Mouse (Mus musculus): ENCODE measurements at regions not wholly inside any gene's neighbourhood (a gene's known extent, or its start where the extent isn't known, plus 50 kb on each side); places are given as distances from the start of the nearest gene placed in this dataset.
"Not testable (repeated sequence)": the region's sequence is repeated elsewhere in the genome, so short reads cannot be mapped to it uniquely, and the experiment has no call there.

DNA sequence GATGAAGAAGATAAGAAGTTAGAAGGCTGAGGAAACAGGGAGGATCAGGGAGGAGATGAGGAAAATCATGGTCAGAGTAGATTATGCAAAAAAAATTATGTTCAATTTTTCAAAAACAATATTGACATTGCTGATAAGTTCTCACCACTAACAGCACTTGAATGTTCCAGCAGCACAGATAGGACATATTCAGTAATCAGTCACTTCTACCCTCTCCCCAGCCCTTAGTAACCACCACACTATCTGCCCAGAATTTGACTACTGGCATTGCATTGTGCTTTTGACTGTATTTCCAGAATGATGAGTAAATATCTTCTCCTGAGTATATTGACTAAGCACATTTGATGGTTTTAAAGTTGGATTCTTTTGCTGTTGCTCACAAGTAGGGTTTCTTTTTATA lies 140.5 kb downstream of the Cdca7 start:
- no peak for DNase-seq

DNA sequence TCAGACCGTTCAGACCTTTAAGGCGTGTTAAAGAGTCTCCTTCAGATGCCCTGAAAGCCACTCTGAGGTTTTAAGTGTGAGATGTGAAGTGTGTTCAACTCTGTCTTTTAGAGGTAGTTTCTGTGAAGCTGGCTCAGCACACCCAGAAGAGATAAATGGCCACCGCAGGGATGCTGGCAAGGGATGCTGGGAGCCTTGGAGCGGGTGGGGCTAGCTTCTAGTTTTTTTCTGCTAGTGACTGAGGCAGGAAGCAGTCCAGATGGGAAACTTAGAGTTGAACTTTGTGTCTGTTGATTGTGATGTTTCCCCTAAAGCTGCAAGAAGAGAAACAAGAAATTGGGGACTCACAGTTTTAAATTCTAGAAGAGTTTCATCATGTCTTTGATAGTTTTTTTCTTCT lies 143.5 kb downstream of the Cdca7 start:
- DNase-seq = no peak

DNA sequence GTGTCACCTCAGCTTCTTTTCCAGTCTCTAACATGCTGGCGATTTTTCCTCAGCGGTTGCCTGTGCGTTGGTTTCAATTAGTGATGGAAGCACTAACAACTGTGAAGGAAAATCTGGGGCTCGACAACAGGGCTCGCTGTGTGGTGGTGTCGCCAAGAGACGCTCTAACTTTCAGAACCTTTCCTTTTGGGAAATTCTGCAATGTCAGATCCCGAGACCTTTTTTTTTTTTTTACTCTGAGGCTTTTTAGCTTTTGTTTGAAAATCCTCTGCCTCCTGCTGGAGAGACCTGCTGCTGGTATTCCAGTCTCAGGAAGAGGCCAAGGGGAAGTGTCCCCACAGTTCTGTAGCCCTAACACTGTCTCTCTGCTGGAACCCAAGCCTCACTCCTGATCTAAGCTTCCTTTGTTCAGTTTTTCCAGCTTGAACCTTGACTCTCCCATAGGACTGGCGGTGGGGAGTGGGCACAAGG lies 144.3 kb downstream of the Cdca7 start:
- DNase-seq = no peak

DNA sequence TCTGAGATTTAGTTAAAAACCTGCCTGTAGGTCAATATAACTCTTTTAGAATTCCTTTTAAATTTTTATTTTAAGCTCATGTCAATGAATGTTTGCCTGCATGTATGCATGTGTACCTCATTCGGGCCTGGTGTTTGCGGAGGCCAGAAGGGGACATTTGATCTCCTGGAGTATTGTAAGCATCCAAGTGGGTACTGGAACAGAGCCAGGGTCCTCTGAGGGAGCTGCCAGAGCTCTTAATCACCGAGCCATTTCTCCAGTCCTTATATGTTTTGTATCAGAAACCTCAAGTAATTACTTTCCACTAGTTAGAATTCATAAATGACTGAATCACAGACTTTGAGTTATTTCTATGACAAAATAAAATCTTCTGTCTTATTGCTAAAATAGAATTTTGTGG lies 152.0 kb downstream of the Cdca7 start:
- DNase-seq = no peak

DNA sequence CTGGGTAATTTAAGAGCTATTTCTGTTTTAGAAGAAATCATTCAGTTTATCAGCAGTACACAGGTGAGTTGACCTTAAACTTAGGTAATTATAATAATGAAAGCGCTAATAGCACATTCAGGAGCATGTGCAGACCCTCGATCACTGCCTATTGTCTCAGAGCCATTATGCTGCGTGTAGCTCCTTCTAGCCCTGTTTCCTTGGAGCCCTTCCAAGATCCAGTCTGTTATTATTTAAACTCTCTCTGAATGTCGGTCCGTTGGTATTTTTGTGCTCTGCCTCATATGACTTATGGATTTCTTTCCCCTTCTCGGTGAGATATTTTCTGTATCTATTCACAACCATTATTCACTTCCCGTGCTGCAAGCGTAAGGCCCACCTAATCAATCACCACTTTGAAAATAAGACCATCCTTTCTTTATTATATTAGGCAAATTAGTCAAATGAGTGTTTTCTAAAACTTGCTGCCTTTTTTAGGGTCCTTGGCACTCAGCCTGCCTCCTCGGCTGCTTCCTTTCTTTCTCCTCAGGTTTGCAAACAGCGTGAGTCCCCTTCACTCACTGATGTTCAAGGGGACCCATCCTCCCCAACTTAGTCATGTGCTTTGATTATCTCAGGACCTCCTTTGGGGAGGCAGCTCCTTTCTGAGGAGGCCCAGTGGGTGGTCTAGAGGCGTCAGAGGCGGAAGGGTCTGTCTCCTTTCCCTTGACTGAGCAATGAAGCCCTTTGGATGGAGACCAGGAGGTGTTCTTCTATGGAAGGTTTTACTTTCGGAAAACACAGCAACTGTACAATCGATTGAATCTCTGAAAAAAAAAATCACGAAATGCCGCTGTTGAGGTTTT lies 152.9 kb downstream of the Cdca7 start:
- DNase-seq = no peak

DNA sequence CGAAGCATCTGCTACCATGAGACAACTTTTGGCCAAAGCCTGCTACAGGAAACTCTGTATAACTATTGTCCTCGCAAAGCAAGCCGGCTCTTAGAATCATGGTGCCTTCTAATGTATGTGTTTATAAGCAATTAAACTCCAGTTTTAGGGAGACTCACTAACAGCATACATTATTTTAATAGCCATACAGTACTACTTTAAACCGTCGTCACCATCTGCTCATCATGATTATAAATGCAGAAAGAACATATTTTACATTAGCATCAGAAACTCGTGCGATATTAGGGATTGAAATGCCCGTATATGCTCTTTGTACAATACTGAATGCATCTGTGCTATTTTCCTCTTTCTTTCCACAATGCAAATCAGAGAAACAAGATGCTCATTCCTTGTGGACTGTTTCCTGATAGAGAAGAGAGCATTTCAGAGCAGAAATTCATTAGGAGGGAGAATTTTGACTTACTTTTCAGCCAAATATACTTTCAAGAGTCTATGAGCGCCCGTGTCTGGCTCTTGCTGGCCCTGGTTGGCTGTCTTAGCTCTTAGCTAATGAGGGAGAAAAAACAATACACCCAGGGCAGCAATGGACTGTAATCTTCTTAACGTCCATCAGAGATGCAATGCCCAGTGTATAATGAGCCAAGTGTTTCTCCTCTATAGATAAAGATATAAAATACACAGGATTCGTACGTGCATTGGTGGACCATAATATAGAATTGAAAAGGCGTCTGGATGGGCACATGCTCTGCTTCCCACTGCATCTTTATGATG lies 153.9 kb downstream of the Cdca7 start:
- DNase-seq = no peak

DNA sequence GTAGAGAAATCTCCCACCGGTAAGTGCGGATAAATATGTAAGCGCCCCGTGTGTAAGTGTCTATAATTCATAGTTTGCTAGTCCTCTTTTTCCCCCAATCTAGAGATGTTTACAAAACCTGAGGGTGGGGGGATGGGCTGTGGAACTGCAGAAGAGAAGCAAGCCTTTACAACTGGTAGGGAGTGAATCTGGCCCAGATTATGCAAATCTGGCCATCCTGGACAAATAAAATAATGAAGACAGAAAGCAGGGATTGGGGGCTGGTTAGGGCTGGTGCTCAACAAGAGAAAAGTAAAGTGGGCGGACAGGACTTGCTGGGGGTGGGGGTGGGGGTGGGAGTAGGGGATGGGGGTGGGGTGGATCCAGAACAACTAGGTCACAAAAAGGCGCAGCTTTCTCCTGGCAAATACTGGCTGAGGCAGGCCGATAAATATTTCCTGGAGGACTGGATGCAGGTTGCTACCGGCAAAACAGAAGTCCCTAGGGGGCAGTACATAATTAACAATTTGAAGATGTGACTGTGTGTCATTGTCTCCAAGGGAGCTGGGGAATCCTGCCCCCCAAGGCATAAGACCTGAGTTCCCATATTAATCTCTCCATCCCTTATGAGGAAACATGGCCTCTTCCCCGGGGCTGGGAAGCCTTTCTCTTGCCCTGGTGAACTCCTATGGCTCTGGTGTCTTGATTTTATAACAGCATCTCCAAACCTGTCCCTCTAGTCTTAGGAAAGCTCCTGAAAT lies 162.1 kb downstream of the Cdca7 start:
- no peak for DNase-seq

DNA sequence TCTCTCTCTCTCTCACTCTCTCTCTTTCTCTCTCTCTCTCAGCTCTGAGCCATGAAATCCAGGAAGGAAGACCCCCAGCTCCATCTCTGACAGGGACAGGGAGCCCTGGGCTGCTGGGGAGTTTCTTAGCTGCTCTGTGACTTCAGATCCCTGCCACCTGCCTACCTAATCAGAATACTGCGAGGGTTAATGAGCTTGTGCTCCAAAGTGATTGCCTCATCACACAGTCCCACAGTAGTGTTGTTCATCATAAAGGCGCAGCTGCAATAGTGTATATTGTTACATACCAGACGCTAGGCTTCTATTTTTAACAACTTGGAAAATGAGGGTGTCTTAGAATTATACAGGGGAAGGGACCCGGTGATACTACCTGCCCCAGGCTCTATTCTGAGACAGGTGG lies 163.1 kb downstream of the Cdca7 start:
- no peak for DNase-seq

DNA sequence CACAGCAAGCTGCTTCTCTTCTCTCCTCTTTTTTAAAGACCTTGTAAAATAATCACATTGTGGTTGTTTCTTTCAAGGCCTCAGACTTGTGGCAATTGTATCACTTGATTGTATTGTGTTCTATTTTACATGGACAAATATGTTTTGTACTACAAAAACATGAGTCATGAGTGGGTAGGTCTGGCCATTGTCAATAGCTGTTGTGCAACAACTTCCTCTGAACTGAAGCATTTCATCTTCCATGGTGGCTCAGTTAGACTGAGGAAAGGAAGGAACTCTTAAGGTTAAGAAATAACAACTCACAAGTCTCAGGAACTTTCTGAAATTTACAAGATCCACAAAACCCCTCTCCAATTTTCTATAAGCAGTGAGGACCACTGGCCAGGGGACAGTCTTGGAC lies 165.3 kb downstream of the Cdca7 start:
- no peak for DNase-seq

DNA sequence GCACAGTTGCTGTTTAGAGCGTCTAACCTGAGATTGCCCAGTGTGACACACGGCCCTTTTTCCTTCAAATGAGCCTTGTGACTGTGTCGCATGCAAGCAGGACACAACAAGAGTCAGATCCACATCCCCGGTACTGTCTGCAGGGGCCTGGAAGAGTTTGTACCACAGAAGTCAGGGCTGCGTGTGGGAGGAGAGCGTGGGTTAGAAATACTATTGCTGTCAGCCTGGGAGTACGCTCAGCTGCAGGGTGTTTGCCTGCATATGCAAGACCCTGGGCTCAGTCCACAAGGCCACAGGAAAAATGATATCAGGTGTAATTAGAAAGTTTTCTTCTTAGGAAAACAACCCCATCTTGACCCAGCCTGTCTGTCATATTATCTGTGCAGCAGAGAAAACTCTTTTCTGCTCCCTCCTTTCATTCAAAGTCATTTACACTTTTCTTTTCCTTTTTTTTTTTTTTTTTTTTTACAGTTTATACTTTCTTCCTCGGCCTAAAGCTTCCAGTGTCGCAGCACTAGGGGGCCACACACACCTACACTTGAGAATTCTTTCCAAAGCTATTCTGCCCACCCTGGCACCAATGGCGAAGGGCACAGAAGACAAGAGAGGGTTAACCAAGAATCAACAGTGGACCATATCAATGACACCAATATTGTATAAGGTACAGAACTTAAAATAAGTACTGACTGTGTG lies 168.3 kb downstream of the Cdca7 start:
- no peak for DNase-seq

DNA sequence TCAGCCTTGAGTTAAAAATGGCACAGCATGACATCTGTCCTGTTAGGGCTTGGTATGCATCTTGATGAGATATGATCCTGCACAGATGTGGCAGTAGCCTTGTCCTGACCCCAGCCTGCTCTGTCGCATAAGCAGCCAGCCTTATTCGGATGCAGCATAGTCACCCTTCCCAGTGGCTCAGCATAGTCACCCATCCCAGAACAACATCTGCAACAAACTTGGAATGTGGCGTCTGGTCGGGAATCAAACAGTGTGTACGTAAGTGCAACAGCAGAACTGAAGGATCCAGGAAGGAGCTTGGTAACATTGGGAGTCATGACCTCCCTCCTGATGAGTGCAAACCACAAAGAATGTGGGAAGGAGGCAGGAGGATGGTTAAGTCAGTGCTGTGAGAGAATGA lies 171.7 kb downstream of the Cdca7 start:
- no peak for DNase-seq

DNA sequence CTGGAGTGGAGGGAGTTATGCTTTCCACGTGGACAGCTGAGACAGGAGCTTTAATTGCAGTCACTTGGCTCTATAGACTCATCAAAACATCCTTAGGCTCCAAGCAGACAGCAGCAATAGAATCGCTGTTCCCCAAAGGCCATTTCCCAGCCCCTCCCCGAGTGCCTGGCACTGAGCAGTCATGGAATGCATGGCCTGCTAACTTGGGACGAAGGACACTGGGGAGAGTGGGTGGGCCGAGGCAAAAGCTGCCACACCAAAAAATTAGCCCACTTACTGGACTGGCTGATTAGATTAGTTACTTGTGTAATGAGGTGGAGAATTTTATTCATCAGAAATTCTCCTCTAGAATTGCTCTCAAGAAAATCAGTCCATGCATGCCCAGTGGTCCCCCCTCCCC lies 172.3 kb downstream of the Cdca7 start:
- no peak for DNase-seq

DNA sequence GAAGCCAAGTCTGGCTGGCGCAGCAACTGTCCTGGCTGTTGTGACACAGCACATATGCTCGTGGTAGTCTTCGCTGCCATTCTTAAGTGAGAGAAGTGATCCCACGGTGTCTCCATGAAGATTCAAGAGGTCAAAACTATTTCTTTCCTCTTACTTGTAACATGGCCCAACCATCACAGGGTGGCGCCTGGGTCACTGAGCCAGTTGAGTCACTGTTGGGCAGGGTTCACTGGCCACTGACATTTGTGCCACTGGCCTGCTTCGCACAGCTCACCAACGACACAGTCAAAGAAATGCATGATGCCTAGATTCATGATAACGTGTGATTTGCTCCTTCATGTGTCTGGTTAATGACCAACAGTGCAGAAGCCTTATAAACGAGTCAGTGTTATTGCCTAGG lies 179.9 kb downstream of the Cdca7 start:
- no peak for DNase-seq

DNA sequence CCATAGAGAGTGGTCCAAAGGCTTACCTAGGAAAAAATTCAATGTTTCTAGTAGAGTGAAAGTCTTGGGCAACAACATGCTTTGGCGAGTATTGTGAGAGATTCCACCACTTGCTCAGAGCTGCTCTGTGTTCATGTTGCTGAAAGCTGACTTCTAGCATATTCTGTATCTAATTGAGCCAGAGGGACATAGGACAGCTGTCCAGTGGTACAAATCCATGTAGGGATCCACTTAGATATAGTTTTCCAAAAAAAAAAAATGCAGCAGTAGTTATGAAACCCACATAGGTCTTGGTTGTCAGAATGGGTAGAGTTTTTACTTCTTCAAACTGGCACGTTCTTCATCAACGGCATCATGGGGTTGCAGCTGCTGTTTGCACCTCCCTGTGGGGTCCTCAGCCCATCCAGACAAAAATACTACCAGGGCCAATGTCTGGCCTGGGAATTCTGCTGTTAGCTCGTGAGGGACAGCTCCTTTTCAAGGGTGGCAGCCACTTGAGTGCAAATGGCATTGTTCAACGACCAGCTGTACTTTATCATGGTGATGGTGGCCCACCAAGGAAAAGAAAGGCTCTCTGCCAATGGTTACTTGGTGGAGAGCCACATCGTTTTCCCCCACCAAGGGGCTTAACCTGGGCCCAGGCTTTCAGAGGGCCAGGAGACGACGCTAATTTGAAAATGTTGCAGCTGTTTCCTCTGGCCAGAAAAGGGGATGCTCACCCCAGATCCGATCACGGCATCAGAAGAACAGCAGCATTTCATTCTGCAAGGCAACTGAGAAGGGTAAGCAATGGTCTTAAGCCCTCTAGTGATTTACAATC lies 181.4 kb downstream of the Cdca7 start:
- peak; percentile 14 to 66 for DNase-seq

DNA sequence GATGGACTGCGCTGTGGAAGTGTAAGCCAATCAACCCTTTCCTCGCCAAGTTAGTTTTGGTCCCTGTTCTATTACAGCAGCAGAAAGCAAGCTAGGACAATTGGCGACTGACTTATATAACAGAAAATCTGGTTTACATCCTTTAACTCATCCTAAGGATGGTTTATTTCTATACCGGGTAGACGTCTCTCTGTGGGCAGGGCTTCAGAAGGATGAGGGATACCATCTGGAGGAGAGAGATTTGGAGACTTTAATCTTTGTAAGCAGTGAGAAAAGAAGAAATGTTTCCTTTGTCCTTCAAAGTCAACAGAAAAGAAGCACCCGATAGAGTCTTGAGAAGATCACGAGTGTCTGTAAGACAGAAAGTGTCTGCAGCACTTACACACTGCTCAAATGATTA lies 186.4 kb downstream of the Cdca7 start:
- DNase-seq = no peak

DNA sequence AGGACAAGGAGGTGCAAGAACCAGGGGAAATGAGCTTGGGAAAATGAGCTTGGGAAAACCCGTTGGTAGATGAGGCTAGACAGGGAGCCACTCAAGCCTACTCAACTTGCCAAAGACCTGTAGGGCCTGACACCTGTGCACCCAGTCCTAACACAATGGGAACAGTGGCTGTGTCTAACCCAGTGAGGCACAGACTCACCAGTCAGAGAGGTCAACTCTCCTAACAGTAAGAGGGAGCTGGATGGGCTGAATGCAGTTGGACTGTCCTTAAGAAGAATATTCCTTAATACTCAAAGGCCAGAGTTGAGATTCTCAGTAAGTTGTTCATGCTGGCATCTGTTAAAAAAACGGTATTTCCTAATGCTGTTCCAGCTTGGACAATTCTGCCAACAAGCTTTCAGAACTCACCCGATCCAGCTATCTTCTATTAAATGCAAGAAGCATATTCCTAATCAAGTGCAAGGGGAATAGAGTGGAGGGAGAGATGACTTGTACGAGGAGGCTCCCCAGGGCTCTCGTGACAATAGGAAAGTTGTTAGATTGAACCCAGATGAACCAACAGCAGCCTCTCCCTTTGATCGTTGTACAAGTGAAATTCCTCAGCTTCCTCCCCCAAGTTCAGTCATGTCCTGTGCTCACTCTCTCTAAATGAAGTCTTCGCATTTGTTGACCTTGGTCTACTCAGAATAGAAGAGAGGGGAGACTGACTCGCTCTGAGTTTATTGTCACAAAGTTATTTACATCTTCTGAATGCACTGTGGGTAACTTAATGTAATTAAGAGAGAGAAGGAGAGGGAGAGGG lies 187.2 kb downstream of the Cdca7 start:
- DNase-seq = no peak

DNA sequence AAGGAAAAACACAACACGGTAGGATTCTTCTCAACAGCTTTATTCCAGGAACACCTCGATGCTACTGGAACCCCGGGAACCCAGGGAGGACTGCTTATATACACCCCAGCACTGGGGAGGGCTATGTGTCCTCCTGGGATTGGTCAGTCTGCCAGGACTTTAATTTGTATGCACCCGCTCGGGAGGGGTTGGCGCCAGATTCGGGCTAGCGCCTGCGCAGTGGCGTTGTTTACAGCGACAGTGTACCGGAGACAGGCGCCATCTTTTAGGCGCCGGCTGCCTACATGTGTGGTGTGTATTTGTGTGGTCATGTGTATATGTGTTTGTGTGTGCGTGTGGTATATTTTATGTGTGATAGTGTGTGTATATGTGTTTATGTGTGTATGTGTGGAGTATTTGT lies 191.4 kb downstream of the Cdca7 start:
- DNase-seq = not testable (repeated sequence)

DNA sequence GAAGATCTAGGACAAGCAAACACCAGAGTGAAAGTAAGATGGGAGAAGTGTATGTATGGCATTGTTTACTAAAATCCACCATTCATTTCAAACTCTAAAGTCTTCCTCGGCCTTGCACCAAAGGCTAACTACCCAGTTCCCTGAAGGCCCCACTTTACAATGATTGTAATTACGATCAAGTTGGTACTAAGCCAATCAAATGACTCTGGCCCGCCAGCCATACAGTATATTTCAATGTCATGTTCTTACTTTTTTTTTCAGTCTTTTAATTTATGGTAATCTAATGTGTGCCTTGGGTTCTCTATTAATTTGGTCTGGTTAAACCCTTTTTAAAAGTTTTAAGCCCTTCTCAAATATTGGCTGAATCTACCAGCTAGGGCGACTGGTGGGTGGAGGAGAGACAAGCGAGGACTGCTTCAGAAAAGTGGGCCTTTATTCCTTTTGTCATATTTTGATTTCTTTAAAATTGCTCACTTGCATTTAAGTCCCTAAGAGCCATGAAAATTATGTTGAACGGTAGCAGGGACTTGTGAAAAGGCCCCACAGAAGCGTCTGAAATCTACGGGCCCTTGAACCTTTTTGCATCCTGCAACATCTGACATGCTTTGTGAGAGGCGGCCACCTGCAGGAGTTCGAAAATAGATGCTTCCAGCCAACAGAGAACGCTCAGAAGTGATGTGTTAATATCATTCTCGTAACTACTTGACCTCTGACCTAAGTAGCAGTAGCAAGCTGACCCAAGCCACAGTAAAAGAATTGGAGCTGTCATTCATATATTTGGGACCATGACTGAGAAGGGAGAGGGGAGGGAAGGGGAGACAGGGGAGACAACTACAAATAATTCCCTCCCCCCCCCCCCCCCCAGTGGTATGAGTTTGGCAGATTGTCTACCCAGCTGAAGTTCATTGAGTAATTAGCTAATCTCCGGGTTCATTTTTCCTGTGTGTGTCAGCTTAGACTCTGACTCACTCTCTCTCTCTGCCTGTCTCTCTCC lies 197.2 kb downstream of the Cdca7 start:
- no peak for DNase-seq

DNA sequence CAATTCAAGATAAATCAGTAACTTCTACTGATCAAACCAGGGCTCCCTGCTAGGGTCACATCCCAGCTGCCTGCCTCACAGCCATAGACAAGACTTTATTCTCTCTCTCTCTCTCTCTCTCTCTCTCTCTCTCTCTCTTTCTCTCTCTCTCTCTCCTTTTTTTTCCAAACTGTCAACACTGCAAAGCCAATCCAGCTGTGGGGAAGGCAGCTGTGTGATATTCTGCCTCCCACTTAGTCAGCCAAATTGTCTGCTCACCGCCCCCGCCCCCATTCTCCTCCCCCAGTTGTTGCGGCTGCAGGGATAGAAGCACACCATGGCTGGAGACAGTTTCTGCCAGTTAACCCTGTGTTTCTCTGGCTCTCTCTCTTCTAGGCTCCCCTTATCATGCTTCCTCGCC lies 198.3 kb downstream of the Cdca7 start:
- peak; percentile 56 to 83 for DNase-seq

All from lung, postnatal 4 days (tissue).